Mouse (Mus musculus): Measurements from ENCODE around the gene Vwa8.

Gene Vwa8

GRCm38 (mm10) chr14:79183261-79183660 is 334.4 kb downstream of the Vwa8 start:
- DNase-seq (ENCODE audit: low spot score in 2 of 2): no peak

GRCm38 (mm10) chr14:79184071-79184470 is 335.2 kb downstream of the Vwa8 start:
- no peak for DNase-seq (ENCODE audit: low spot score in 2 of 2)

GRCm38 (mm10) chr14:79185018-79185685 is 336.3 kb downstream of the Vwa8 start:
- no peak for DNase-seq (ENCODE audit: low spot score in 2 of 2)

GRCm38 (mm10) chr14:79186976-79187375 is 338.1 kb downstream of the Vwa8 start:
- no peak for DNase-seq (ENCODE audit: low spot score in 2 of 2)

- DNase-seq (ENCODE audit: low spot score in 2 of 2): no peak
Measured at GRCm38 (mm10) chr14:79196711-79197110, 347.9 kb downstream of the Vwa8 start.

- no peak for DNase-seq (ENCODE audit: low spot score in 2 of 2)
Measured at GRCm38 (mm10) chr14:79198066-79198465, 349.2 kb downstream of the Vwa8 start.

DNA sequence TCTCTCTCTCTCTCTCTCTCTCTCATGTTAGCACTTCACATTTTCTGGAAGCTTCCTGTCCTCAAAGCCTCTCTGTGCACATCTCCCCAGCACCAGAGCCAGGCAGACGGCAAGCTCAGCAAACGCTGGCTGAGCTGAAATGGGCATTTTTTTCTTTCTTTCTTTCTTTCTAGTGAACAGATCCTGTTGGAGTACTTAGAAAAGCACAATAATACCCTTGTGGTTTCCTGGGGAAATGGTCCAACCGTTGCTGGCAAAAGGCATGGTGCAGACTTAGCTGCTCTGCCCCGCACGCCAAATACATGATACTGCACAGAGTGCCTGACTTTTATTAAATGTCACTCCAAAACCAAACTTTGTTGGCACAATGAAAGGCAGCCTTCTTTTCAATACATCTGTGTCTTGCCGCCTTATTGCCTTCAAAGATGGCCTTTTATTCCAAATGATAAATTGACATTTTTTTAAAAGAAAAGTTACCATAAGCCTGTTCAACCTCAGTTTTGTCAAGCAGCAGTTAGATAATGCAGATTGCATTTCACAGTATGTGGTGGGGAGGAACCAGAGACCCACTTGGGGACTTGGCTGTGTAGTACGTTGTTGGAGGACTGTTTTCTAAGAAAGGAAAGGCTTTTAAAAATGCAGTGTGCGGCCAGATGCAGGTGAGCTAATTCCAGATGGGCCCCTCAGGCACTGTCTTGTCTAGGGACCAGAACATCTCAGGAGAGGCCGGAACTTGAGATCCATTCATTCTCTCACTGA is 351.5 kb downstream of the Vwa8 start:
- DNase-seq (ENCODE audit: low spot score in 2 of 2): peak in 1 of 2 experiments; percentile 25

DNA sequence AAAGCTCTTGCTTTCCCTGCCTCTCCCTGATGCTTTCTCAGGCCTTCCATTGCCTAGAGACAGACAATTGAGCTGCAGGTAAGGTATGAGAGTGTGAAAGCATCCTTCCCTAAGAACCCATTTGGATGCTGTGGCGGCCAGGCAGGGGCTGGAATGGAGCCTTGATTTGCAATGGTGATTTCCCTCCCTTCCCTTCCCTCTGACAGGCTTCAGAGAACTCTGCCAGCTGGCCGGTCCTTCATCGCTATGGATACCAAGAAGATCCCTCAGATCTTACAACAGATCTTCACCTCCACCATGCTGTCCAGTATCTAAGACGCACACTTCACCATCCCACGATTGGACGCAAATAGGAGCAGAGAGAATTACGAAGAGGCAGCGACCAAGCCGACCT is 352.0 kb downstream of the Vwa8 start:
- DNase-seq (ENCODE audit: low spot score in 2 of 2): no peak

- DNase-seq (ENCODE audit: low spot score in 2 of 2): no peak
Measured at GRCm38 (mm10) chr14:79202722-79203362, 354.0 kb downstream of the Vwa8 start.

DNA sequence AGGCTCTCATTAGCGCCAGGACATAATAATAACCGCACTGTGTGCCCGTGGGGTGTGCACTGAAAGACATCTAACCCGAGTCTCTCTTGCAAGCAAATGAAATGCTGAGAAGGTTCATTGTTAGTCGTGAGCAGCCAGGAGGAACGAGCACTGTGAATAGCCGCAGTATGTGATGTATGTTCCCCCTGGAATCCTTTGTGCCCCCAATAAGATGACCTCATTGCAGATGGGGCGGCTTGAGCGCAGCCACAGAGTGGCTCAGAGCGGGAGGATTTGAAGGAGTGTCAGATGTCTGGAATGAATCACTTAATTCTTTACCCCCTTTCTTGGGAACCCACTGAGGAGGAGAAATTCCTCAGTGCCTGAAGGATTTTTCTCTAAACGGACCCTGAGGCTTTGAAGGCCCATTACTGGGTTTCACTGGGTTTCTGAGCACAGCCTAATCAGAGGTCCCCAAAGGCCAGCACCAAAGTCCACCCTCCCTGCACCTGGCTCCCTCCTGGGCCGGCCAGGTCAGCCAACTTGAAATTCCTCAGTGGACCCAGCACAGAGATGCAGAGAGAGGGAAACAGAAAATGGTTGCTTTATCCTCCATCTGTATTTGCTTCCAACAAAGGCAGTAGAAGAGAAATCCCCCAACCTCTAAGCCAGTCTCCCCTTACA is 354.8 kb downstream of the Vwa8 start:
- no peak for DNase-seq (ENCODE audit: low spot score in 2 of 2)

DNA sequence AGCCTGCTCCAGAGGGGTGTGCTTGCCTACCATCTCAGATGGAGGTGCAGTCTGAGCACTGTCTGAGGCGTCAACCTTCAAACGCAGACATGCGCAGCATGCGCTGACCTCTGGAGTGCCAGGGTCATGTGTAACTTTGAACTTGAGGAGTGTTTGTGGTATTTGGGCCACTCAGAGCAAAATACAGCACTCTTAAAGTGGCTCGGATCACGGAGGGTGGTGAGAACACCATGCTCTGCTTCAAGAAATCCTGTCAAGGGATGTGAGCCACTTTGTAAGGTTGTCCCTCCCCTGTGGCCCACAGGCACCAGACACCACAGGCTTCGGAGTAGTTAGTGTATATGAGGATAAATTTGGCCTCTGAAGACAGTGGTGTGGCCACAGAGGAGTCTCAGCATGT is 356.0 kb downstream of the Vwa8 start:
- no peak for DNase-seq (ENCODE audit: low spot score in 2 of 2)

- no peak for DNase-seq (ENCODE audit: low spot score in 2 of 2)
Measured at GRCm38 (mm10) chr14:79206210-79206609, 357.4 kb downstream of the Vwa8 start.

GRCm38 (mm10) chr14:79208468-79208867 is 359.6 kb downstream of the Vwa8 start:
- DNase-seq (ENCODE audit: low spot score in 2 of 2): no peak

- no peak for DNase-seq (ENCODE audit: low spot score in 2 of 2)
Measured at GRCm38 (mm10) chr14:79209813-79210212, 361.0 kb downstream of the Vwa8 start.

DNA sequence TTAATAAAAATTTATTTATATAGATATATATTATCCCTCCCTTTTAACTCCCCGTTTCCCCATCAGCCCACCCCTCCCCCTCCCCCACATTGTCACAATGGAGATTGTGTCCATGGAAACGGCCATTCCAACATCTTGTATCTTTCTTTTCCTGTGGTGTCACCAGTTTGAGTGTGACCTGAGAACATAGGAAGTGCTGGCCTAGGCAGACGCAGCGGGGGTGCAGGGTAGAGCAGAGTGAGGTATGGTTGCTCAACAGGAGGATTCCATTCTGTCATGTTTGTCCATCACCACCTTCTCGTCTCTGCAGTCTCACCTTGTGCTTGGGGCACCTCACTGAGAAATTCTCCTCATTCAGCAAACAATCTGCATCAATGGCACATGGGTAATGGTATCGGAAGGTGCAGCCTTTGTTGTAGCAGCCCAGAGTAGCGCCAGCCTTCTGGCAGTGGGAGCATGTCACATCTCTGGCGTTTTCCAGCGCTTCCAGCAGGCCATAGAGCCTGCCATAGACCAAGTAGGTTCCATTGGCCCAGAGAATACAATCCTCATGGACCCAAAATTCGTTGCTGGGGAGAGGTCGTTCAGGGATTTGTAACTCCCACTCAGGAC is 363.6 kb downstream of the Vwa8 start:
- DNase-seq (ENCODE audit: low spot score in 2 of 2): no peak

GRCm38 (mm10) chr14:79214129-79214528 is 365.3 kb downstream of the Vwa8 start:
- DNase-seq (ENCODE audit: low spot score in 2 of 2): no peak

DNA sequence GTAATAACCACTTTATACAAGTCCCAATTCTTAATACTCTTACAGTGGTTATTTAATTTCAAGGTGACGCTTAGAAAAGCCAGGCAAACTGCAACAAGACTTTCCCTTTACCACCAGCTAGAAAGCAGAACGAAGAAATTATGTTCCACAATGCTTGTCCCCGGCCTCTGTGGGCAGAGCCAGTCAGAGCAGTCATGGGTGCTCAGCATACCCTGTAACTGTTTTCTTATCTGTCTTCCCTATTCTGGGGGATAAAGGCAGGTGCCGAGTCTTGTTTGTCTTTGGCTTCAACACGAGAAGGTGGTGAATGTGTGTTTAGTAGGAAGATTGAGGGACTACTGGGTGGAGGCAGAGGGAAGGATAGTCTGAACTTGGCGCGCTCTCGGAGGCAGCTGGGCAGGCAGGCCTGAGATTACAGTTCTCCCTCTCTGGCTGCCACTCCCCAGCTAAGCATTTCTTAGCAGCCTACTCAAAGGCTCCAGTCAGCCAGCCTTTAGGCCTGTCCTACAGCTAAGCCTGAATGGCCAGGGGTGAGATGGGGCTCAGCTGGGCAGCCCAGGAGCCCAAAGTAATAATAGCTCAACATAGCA is 365.9 kb downstream of the Vwa8 start:
- DNase-seq (ENCODE audit: low spot score in 2 of 2): no peak

GRCm38 (mm10) chr14:79216366-79216765 is 367.5 kb downstream of the Vwa8 start:
- no peak for DNase-seq (ENCODE audit: low spot score in 2 of 2)

DNA sequence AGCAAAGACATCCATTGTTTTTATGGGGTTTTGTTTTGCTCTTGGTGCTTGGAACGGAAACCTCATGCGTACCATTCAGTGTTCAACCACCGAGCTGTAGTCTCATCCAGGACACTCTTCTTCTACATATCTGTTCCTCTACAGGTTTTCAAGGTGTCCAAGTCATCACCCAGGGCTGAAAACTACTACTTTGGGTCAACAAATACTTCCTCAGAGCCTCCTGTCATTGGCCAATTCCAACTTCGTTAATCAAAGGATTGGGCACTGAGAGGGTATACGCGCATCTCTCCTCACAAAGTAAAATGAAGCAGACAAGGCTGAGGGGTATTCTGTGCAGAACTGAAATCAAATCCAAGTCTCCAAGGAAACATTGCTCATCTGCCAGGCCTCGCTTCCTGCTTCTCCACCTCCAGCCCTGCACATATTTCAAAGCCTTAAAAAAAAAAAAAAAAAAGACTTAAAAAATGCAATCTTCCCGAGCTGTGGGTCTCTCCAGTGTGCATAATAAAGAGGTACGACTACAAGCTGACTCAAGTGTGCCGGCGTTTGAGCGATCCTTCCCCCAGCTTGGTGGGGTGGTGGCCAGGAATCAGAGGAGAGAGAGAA is 374.7 kb downstream of the Vwa8 start:
- DNase-seq (ENCODE audit: low spot score in 2 of 2): no peak

DNA sequence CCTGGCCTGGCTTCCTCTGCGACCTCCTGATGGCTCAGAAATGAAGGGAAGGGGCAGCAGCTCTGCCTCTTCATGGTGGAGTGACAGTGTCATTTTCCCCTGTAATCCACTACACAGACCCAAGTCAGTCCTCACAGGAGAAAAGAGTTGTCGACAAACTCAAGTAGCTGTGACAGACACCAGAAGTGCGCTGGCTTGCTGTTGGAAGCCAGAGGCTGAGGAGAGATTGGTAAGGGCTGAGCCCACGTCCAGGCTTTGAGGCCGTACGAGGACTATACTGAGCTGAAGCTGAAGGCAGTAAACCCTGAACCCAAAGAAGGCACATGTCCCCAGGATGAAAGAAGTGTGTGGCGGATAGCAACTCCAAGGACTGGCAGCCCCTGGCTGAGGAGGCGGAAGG is 376.6 kb downstream of the Vwa8 start:
- no peak for DNase-seq (ENCODE audit: low spot score in 2 of 2)

- DNase-seq (ENCODE audit: low spot score in 2 of 2): no peak
Measured at GRCm38 (mm10) chr14:79226056-79226455, 377.2 kb downstream of the Vwa8 start.

Measured in thymus, postnatal 10 days (tissue).